Mouse (Mus musculus): ENCODE results near the gene Nphs1.

GRCm38 (mm10) chr7:30508061-30508460 lies 49.9 kb downstream of the Nphs1 start:
- TF ChIP-seq CTCF (IDR thresholded peaks at IDR 0.05; ENCODE audit: borderline replicate concordance, insufficient read depth, low read depth, low read length): no peak
- TF ChIP-seq POLR2A (IDR thresholded peaks at IDR 0.05; ENCODE audit: borderline replicate concordance, insufficient read depth, low read length): no peak
